Mouse (Mus musculus): ENCODE measurements at regions not wholly inside any gene's neighbourhood (a gene's known extent, or its start where the extent isn't known, plus 50 kb on each side); places are given as distances from the start of the nearest gene placed in this dataset.

DNA sequence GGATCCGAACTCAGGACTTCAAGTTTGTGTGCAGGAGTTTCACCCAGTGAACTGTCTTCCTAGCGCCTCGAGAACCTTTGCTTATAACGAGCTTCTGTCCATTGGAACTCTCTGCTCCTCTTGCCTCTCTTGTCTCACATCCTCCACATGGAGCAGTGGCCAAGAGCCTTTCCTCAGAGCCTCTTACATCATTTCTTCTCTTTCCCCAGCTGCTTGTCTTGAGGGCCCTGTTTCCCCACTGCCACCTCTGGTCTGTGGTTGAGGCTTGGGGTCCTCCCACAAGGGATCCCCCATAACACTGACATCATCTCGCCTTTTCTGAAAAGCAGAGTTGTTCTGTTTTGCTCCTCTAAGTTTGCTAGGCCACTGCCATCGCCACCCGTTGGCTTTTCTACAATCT lies 51.9 kb upstream of the Dars start:
- DNase-seq, result no peak
- intact Hi-C loops (cut with DNase I), result no loop called here
